Mouse (Mus musculus) central nervous system, embryonic 14 days (tissue): ENCODE data around the gene Pcolce2. TPM values are rescaled to one million over a fixed set of nuclear protein-coding genes. Genes with fewer than 3 reads are reported as not detected.

Source experiments
- polyA plus RNA-seq: library from polyadenylated mRNA; depleted of rRNA; stranded (reverse); fragments of >200 nt; gene quantifications from 2 replicates; pipeline ENCODE4 v1.2.3, GENCODE M21; 2012; rRNA removed

Gene Pcolce2
- polyA plus RNA-seq = 0.49 and 1.4 TPM in 2 replicates

DNA sequence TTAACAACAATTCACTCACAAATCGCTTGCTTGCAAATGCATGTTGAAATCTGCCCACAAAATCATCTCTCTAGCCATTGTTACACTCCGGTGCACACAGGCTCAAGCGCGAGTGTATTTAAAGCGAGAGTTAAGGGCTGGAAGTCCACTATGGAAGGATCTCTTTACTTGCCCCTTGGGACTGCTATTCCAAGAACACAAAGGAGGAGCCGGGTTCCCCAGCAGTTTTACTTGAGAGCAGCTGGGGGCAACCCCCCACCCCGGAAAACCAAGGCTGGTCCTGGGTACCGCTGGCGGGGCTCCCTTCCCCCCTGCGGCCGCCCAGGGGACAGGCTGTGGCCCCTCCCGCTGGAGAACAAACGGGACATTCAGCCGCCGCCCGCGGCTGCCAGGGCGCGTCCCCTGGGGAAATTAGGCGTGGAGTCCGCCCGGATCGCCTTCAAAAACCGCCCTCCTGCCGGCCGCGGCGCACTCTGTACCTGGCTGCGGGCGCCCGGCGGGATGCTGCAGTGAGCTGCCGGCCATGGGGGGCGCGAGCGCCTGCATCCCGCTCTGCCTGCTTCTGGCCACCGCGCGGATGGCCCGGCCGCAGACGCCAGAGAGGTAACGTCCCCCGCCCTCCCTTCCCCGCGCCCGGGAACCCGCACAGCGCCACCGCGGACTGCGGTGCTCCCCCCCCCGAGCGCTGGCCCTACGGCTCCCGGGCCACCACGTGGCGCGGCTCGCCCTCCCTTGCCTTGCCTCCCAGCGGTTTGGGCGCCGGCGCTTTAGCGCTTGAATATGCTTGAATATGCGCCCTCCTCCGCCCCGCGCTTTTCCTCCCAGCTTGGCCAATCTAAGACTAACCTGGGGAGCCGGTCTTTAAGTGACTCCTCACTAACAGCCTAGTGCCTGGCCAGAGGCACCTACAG lies at the start of gene Pcolce2:
TSS of gene Pcolce2 (plus strand) at position 331 of the 911 bp plus-strand sequence.

Other genes starting within 250 kb of the Pcolce2 start
- 7.2 and 9.4 TPM in 2 replicates for gene Chst2, start 230.9 kb upstream of the Pcolce2 start, polyA plus RNA-seq
- gene U2surp, start 125.6 kb upstream of the Pcolce2 start, polyA plus RNA-seq = 40.0 and 41.6 TPM in 2 replicates
- 4.9 and 5.4 TPM in 2 replicates for gene Paqr9, start 77.9 kb upstream of the Pcolce2 start, polyA plus RNA-seq
- gene Trpc1, start 112.8 kb downstream of the Pcolce2 start, polyA plus RNA-seq = 6.8 and 7.3 TPM in 2 replicates
- 1.1 and 1.3 TPM in 2 replicates for gene Pls1, start 207.7 kb downstream of the Pcolce2 start, polyA plus RNA-seq
- gene Atr, start 220.0 kb downstream of the Pcolce2 start, polyA plus RNA-seq = 11.3 and 12.6 TPM in 2 replicates